Mouse (Mus musculus): ENCODE measurements around the gene Myef2.

The Myef2 gene

GRCm38 (mm10) chr2:125067894-125068293 lies 55.6 kb downstream of the Myef2 start, which contains the start of gene Slc24a5:
Gene Slc24a5 (plus strand): TSS chr2:125068124.
- DNase-seq (ENCODE audit: low read depth, low spot score) = no peak

GRCm38 (mm10) chr2:125067373-125067772 lies 56.1 kb downstream of the Myef2 start:
- no peak for DNase-seq (ENCODE audit: low read depth, low spot score)

DNA sequence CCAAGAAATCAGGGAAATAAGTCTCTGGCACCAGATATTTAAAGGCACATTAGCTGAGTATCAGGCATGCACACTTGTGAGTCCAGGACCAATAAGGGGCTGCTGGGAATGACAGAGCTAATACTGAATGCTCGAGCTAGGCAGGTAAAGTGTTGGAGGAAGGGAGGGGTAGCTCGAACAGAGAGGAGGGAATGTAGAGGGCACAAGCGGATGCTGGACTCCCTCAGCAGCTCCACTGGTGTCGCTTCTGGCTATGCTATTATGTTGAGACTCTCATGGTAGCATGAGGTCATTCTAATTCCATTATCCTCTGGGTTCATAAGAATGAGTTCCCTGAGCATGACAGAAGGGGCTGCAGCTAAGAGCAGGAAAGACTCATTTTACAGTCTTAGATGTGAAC lies 60.5 kb downstream of the Myef2 start:
- DNase-seq (ENCODE audit: low read depth, low spot score) = no peak

- DNase-seq (ENCODE audit: low read depth, low spot score) = no peak
Observed at GRCm38 (mm10) chr2:125061451-125061850, 62.0 kb downstream of the Myef2 start.

DNA sequence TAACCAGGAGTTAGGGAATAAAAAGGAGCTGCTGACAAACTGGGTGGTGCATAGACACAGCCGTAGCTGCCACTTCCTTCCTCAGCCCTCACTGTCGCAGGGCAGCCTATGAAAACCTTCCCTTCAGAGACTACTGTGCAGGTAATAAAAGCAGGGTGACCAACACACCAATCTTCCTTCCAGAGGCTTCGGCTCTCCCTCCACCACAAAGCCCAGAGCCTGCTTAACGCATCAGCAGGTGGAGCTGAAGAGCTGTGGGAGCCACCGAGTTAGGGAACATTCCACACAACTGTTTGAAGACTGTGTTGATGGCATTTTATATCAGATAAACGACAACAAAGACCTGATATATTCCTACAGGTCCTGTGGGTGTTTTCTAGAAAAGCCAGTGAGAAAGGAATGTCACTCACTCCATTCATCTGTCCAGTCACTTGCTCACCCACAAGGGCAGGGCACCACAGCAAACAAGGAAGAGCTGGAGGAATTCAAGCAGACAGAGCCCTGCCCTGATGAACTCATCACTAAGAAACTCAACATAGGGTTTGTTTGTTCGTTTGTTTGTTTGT lies 66.1 kb downstream of the Myef2 start:
- DNase-seq (ENCODE audit: low read depth, low spot score) = no peak

DNA sequence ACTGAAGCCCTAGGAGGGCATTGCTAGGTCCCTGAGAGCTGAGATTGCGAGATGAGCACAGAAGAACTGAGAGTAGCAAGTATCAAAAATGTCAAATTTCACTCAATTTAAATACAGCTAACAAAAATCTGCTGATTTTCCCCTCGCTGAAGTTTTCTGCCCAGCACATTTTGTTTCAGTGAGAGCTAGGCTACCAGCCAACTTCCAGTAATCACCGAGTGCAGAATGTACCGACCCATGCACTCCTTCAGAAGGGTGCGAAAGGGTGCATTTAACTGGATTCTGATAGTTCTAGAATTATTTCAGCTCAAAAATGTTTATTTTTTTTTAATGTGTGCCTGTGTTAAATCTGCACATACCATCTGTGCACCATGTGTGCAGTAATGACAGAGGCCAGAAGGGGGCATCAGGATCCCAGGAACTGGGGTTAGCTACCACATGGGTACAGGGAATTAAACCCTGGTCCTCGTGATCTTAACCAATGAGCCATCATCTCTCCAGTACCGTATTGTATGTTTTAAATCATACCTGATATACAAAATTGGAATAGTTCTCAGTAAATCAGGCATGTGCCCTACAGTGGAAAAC lies 68.1 kb downstream of the Myef2 start:
- no peak for DNase-seq (ENCODE audit: low read depth, low spot score)
